Mouse (Mus musculus): ENCODE measurements at regions not wholly inside any gene's neighbourhood (a gene's known extent, or its start where the extent isn't known, plus 50 kb on each side); places are given as distances from the start of the nearest gene placed in this dataset.

DNA sequence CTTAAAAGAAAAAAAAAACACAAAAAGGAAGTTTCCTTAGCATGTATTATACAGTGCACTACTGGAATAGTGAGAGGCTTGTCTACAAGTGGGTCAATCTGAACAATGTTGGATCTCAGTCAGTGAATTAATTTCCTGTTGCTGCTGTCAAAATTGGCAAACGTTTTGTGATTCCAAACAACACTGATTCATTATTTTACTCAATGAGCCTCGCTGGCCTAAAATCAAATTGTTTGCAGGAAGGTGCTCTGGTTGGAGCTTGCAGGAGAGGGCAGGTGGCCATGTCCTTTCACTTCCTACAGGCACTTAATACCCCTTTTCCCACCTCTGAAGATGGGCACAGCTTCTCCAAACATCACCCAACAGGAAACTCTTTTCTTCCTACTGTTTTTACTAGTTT lies 226.3 kb upstream of the Bche start:
- DNase-seq, result peak; percentile 1 to 3

DNA sequence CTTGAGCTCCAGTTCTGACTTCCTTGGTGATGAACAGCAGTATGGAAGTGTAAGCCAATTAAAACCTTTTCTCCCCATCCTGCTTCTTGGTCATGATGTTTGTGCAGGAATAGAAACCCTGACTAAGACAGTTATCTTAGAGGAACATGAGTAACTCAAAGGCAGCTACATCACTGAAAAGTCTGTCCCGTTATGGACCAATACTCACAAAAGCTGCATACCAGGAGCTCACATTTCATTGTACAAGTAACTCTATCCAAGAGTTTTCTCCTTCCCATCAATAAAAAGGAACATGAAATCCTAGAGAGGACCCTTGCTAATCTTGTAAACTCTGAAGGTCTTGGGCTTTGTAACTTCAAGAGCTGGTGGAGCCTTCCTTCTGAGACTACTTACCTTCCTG lies 224.0 kb upstream of the Bche start:
- no peak for DNase-seq
